Mouse (Mus musculus) forebrain, embryonic 12.5 days (tissue): ENCODE data around the gene Ddx20. TPM values are rescaled to one million over a fixed set of nuclear protein-coding genes. Genes with fewer than 3 reads are reported as not detected.

Source experiments
- ATAC-seq: fragments of 200-750 bp; cut with Nextera tagmentation; 2 replicates; pipeline ENCODE4 v1.8.0; 2017; ENCODE audit warnings: moderate TSS enrichment; ENCODE audit not compliant: low FRiP score
- H3K27ac ChIP-seq: fragments of 300-500 bp; sonication (generic); 2 replicates; pipeline ENCODE4 v1.5.1; 2016; ENCODE audit warnings: mild to moderate bottlenecking
- H3K27me3 ChIP-seq: fragments of 300-500 bp; sonication (generic); 2 replicates; pipeline ENCODE4 v1.6.1; 2016; ENCODE audit warnings: mild to moderate bottlenecking
- H3K36me3 ChIP-seq: fragments of 300-500 bp; sonication (generic); replicated peaks from 2 replicates; pipeline ENCODE4 v1.6.1; 2016; ENCODE audit warnings: mild to moderate bottlenecking
- H3K4me1 ChIP-seq: fragments of 300-500 bp; sonication (generic); 2 replicates; pipeline ENCODE4 v1.6.1; 2016
- H3K4me2 ChIP-seq: fragments of 300-500 bp; sonication (generic); 2 replicates; pipeline ENCODE4 v1.6.1; 2016; ENCODE audit warnings: mild to moderate bottlenecking, moderate library complexity
- H3K4me3 ChIP-seq: fragments of 300-500 bp; sonication (generic); replicated peaks from 2 replicates; pipeline ENCODE4 v1.5.1; 2016; ENCODE audit warnings: mild to moderate bottlenecking
- H3K9ac ChIP-seq: fragments of 300-500 bp; sonication (generic); 2 replicates; pipeline ENCODE4 v1.6.1; 2016; ENCODE audit warnings: mild to moderate bottlenecking
- H3K9me3 ChIP-seq: fragments of 300-500 bp; sonication (generic); 2 replicates; pipeline ENCODE4 v1.6.1; 2016
- WGBS: fragments of 180-500 bp; shearing (Covaris S2); methylation state at CpG from one replicate; pipeline ENCODE4 v1.1.7; 2016; 5-methylcytosine and 5-hydroxymethylcytosine counted together
- polyA plus RNA-seq: library from polyadenylated mRNA; unstranded; fragments of >200 nt; fragmentation: Nextera tagmentation; extraction: Ambion mirVana; gene quantifications from 2 replicates; pipeline ENCODE4 v1.2.1, GENCODE M21; 2016

Gene Ddx20
- polyA plus RNA-seq, 1 experiment from 2014 or later = 44.3 TPM

DNA sequence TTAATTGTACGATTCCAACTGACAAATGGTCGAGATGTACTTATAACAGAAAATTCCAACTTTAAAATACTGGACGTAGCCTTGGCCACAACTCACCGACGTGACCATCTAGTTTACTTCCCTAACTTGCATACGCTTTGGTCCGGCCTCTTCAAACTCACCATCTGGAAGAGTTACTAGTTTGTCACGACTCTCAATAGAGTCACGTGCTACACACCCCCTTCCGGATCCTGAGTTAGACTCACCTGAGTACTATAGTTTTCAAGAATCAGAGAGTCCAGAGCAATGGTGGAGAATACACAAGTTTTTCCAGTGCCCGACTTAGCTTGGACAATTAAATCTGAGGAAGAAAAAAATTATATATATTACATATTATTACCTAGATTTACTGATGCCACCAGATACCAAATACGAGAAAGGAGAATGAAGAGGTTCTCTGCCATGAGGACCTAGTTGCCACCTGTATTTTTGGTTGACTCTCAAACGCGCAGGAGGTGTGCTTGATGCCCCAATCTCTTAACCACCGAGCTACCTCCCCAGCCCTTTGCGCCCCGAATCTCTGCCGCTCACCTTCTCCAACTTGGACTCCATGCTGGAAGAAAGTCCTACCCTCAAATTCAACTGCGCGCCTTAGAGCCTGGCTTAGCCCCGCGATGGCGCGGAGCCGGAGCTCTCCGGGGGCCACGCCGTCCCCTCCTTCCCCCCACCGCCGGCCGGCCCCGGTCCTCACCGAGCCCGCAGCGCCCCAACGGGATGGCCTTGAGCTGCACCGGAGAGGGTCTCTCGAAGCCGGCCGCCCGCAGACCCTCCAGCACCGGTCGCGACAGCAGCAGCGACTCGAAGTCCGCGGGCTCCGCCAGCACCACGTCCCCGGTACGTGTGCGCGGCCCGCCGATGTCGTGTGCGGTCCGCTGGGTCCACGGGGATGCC lies 715 bp downstream of the Ddx20 start:
- H3K4me2 ChIP-seq = peak overlapping the region; percentile 68
- H3K27me3 ChIP-seq = no peaks in the 10 kb centered on the region
- peak overlapping the region; percentile 77 for H3K27ac ChIP-seq
- ATAC-seq = no peak; the same call in 1 of the 2 replicates
- peaks cover 29% of the 10 kb centered on the region for H3K36me3 ChIP-seq
- 10% methylated on average over 60 of the region's 60 CpGs for WGBS
- no peaks in the 10 kb centered on the region for H3K9me3 ChIP-seq
- H3K4me3 ChIP-seq = peak overlapping the region; percentile 94
- H3K9ac ChIP-seq = peak overlapping the region; percentile 94
- peaks cover 9% of the 10 kb centered on the region for H3K4me1 ChIP-seq

DNA sequence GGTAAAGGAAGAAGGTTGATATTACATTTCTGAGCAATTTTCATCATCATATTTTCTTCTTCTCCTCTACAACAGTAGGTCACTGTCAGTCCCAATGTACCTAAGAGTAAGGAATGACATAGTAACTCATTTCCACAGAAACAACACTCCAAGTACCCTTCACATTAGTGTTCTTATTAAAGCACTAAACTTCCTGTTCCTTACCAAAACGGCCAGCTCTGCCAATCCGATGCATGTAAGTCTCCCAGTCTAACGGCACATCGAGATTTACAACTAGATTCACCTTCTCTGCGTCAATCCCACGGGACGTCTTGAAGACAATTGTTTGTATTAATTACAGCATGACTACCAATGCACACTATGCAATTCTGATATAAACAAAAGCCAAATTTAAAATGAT lies 7.0 kb downstream of the Ddx20 start:
- Histone ChIP-seq H3K9ac (no peak overlapping the region), H3K4me3 (no peak overlapping the region), H3K36me3 (peaks cover 63% of the 10 kb centered on the region), H3K4me1 (0 out of 2 replicates have a peak, but pooled peaks cover 4% of the 10 kb centered on the region), H3K27ac (no peak overlapping the region), H3K4me2 (no peak overlapping the region), H3K9me3 (no peaks in the 10 kb centered on the region), H3K27me3 (no peaks in the 10 kb centered on the region)
- no peak for ATAC-seq
- 92% methylated on average over 7 of the region's 7 CpGs for WGBS

- no peaks in the 10 kb centered on the region for H3K9me3 ChIP-seq
- 37% methylated on average over 2 of the region's 2 CpGs for WGBS
- H3K4me3 ChIP-seq = no peak overlapping the region
- no peak overlapping the region for H3K4me2 ChIP-seq
- no peaks in the 10 kb centered on the region for H3K27me3 ChIP-seq
- 0 out of 2 replicates have a peak, but pooled peaks cover 4% of the 10 kb centered on the region for H3K4me1 ChIP-seq
- H3K27ac ChIP-seq = 0 out of 2 replicates have a peak overlapping the region, but pooled peaks have one; percentile 25
- no peak overlapping the region for H3K9ac ChIP-seq
- H3K36me3 ChIP-seq = peaks cover 31% of the 10 kb centered on the region
- ATAC-seq = no peak
Observed at GRCm38 (mm10) chr3:105675932-105676331, 11.4 kb downstream of the Ddx20 start.

DNA sequence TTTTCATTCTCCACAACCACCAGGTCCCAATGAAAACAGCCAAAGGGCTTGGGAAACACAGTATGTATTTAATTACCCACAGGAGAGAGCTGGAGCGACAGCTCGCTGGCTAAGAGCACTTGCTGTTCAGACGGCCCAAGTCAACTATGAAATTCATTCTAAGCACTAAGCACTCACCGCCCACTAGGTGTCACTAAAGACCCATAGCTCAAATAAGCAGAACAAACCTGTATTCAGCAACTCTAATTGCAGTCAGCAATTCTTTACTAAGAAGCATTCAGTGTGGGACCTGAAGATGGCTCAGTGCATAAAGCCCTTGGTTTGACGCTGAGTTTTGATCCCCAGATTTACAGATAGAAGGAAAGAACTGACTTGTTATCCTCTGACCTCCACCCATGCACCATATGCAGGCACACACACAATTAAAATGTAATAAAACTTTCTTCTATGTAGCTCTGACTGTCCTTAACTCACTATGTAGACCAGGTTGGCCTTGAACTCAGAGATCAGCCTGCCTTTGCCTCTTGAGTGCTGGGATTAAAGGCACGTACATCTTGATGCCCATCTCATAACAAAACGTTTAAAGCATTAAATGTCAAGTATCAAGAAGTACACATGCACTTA lies 12.7 kb downstream of the Ddx20 start:
- peak; percentile 75; the same call in 1 of the 2 replicates for ATAC-seq
- peaks cover 23% of the 10 kb centered on the region for H3K36me3 ChIP-seq
- H3K9me3 ChIP-seq = no peaks in the 10 kb centered on the region
- no peak overlapping the region for H3K4me3 ChIP-seq
- H3K9ac ChIP-seq = no peak overlapping the region
- H3K27ac ChIP-seq = no peak overlapping the region
- H3K4me2 ChIP-seq = no peak overlapping the region
- WGBS = 21% methylated on average over 7 of the region's 7 CpGs
- no peaks in the 10 kb centered on the region for H3K27me3 ChIP-seq
- H3K4me1 ChIP-seq = 0 out of 2 replicates have a peak, but pooled peaks cover 4% of the 10 kb centered on the region

DNA sequence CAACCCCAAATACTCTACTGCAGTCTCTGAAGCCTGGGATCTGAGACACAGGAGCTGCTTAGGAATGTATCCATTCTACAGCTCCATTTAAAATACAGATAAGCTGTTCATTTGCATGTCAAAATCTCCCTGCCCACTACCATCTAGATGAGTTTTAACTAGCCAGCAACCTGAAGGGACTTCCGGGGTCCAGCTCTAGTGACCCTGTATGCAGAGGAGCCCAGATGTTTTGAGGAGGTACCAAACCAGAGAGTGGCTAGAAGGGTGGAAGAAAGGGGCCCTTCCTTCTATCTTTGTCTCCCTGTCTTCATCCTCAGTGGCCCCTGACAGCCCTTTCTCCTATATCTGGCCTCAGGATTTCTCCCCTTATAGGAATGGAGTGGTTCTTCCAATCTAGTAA lies 16.6 kb downstream of the Ddx20 start:
- ATAC-seq = no peak
- Histone ChIP-seq H3K4me1 (0 out of 2 replicates have a peak, but pooled peaks cover under 1% of the 10 kb centered on the region), H3K27ac (no peak overlapping the region), H3K4me2 (no peak overlapping the region), H3K36me3 (no peaks in the 10 kb centered on the region), H3K27me3 (no peaks in the 10 kb centered on the region), H3K4me3 (no peak overlapping the region), H3K9me3 (no peaks in the 10 kb centered on the region), H3K9ac (no peak overlapping the region)
- 75% methylated on average over 1 of the region's 1 CpGs for WGBS

GRCm38 (mm10) chr3:105669776-105670175 lies 17.6 kb downstream of the Ddx20 start:
- no peaks in the 10 kb centered on the region for H3K36me3 ChIP-seq
- H3K9me3 ChIP-seq = no peaks in the 10 kb centered on the region
- no peak overlapping the region for H3K9ac ChIP-seq
- no peak overlapping the region for H3K4me3 ChIP-seq
- no peaks in the 10 kb centered on the region for H3K4me1 ChIP-seq
- no peak overlapping the region for H3K4me2 ChIP-seq
- no peak overlapping the region for H3K27ac ChIP-seq
- H3K27me3 ChIP-seq = no peaks in the 10 kb centered on the region
- no peak for ATAC-seq
- WGBS = 86% methylated on average over 3 of the region's 3 CpGs

GRCm38 (mm10) chr3:105668161-105668560 lies 19.2 kb downstream of the Ddx20 start:
- Histone ChIP-seq H3K9ac (no peak overlapping the region), H3K4me3 (no peak overlapping the region), H3K4me1 (no peaks in the 10 kb centered on the region), H3K4me2 (no peak overlapping the region), H3K36me3 (no peaks in the 10 kb centered on the region), H3K27me3 (no peaks in the 10 kb centered on the region), H3K9me3 (no peaks in the 10 kb centered on the region), H3K27ac (no peak overlapping the region)
- ATAC-seq = no peak
- 38% methylated on average over 9 of the region's 9 CpGs for WGBS

DNA sequence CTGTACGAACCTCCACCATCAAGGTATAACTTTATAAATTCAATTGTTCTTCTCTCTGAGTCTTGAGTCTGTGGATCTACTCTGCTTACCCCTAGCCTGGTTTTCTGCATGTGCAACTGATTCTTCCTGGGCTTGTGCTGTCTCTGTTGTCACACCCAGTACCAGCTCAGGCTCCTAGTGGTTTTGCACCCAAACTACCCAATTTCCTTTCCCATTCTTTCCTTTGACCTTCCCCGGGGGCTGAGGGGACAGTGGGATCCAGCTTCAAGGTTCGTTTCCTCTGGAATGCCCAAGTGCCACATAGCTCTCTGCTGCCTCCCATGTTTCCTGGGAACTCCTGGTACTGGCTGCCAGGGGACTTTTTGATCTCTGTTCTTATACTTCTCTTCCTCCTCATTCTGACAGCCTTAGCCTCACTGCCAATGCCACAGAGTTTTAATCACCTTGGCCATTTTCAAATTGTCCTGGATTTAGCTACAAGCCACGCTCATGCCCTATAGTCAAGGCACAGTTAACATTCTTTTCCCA lies 20.3 kb downstream of the Ddx20 start:
- 68% methylated on average over 4 of the region's 4 CpGs for WGBS
- no peaks in the 10 kb centered on the region for H3K4me1 ChIP-seq
- no peak overlapping the region for H3K9ac ChIP-seq
- no peaks in the 10 kb centered on the region for H3K9me3 ChIP-seq
- H3K4me3 ChIP-seq = no peak overlapping the region
- no peak for ATAC-seq
- no peak overlapping the region for H3K27ac ChIP-seq
- no peaks in the 10 kb centered on the region for H3K27me3 ChIP-seq
- no peaks in the 10 kb centered on the region for H3K36me3 ChIP-seq
- no peak overlapping the region for H3K4me2 ChIP-seq

DNA sequence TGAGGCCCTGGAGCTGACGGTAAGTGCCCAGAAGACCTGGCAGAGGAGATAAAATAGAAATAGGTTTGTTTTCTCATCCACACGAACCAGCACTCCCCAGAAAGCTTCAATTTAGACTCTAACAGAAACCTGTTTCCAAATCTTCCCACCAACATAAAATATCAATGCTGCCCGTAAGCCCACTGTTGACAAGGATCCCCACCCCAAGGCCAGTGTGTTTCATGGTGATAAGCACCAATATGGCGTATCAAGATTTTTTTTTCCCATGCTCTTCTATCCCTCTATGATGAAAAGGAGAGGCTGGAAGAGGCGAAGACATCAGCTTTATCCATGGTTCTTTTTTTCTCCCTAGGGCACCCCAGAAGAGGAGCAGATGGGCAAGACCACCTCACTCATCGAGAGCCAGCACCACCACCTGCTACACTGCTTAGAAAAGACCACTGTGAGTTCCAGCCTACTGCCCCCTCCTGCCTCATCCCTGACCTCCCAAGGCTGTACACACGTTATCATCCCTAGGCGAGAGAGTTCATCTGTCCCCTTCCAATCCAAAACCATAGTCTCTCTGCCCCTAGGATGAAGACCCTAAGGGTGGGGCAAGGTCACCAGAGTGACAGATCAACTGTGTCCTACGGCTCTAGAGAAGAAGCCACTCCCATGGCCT lies 22.1 kb downstream of the Ddx20 start:
- H3K36me3 ChIP-seq = no peaks in the 10 kb centered on the region
- 87% methylated on average over 9 of the region's 9 CpGs for WGBS
- H3K27ac ChIP-seq = no peak overlapping the region
- ATAC-seq = no peak
- H3K4me2 ChIP-seq = no peak overlapping the region
- no peaks in the 10 kb centered on the region for H3K4me1 ChIP-seq
- no peaks in the 10 kb centered on the region for H3K9me3 ChIP-seq
- no peak overlapping the region for H3K9ac ChIP-seq
- H3K27me3 ChIP-seq = no peaks in the 10 kb centered on the region
- H3K4me3 ChIP-seq = no peak overlapping the region

DNA sequence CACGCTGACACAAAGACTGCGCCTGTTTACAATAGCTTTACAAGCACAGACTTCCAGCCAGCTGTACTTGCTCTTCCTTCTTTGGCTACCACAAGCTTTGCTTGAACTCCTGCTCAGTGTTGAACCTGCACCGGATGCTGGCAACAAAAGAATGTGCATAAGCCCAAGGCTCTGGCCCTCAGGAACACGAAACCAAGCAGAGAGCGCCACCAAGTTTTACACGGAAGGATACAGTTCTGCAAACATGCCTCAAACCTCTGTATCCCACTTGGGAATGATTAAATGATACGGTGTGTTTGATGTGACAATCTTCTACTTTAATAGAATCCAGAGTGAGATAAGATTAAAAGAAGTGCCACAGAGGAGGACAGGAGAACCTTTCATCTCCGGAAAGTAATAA lies 24.3 kb downstream of the Ddx20 start:
- no peaks in the 10 kb centered on the region for H3K4me1 ChIP-seq
- no peaks in the 10 kb centered on the region for H3K9me3 ChIP-seq
- ATAC-seq = no peak
- H3K27me3 ChIP-seq = no peaks in the 10 kb centered on the region
- no peaks in the 10 kb centered on the region for H3K36me3 ChIP-seq
- H3K4me2 ChIP-seq = no peak overlapping the region
- no peak overlapping the region for H3K9ac ChIP-seq
- H3K4me3 ChIP-seq = no peak overlapping the region
- no peak overlapping the region for H3K27ac ChIP-seq
- 82% methylated on average over 8 of the region's 8 CpGs for WGBS

DNA sequence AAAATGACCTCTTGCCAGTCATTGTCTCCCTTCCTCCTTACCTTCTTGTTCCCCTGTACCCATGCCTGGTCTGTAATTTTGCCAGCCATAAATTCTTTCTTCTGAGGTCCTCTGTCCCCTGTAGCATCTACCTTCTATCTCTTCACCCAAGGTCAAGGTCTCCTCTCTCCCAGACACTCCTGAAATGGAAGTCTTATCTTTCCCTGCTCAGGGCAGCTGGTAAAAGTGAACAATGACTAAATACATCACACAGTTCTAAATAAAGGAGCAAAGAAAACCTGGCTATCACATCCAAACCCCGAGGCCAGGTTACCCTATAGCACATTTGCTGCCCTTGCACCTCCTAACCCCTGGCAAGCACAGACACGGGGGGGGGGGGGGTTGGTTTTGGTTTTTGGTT lies 26.8 kb downstream of the Ddx20 start:
- WGBS = 78% methylated on average over 2 of the region's 2 CpGs
- H3K4me2 ChIP-seq = no peak overlapping the region

DNA sequence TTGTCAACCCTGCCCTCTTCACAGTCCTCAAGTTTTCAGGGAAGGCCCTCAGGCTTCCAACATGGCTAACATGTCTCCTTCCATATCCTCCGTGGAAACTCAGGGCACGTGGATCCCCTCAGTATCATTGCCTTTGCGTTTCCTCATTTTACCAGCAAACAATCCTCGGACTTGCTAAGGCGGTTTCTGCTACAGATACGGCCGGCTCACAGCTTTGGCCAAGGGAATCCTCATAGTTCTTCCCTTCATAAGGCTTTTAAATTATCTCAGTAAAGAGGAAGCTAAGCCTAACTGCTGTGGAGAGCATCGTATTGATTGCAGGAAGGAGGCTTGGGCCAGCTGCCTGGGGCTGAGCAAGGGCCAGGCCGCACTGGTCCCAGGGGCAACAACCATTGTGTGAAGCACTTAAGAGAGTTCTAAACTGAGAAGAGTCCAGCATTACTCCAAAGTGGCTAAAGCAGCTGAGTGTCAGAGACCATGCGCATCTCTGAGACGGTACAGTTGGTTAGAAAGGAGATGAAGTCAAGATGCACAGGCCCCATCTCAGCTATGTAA lies 32.3 kb downstream of the Ddx20 start:
- Histone ChIP-seq H3K27me3 (0 out of 2 replicates have a peak, but pooled peaks cover 4% of the 10 kb centered on the region), H3K4me1 (no peaks in the 10 kb centered on the region), H3K9ac (no peak overlapping the region), H3K4me3 (no peak overlapping the region), H3K9me3 (no peaks in the 10 kb centered on the region), H3K4me2 (no peak overlapping the region), H3K36me3 (no peaks in the 10 kb centered on the region), H3K27ac (no peak overlapping the region)
- WGBS = 95% methylated on average over 11 of the region's 11 CpGs
- ATAC-seq = no peak

More for the DNA sequence above, 26.8 kb downstream of the Ddx20 start:
- Histone ChIP-seq H3K9ac (no peak overlapping the region), H3K4me3 (no peak overlapping the region), H3K27me3 (no peaks in the 10 kb centered on the region), H3K4me1 (no peaks in the 10 kb centered on the region), H3K9me3 (no peaks in the 10 kb centered on the region), H3K27ac (no peak overlapping the region), H3K36me3 (no peaks in the 10 kb centered on the region)
- no peak for ATAC-seq
